Mouse (Mus musculus) lung, embryonic 14.5 days (tissue): ENCODE data around the gene Tbce. TPM values are rescaled to one million over a fixed set of nuclear protein-coding genes. Genes with fewer than 3 reads are reported as not detected.
"Not testable (repeated sequence)": the region's sequence is repeated elsewhere in the genome, so short reads cannot be mapped to it uniquely, and the experiment has no call there.

Experiments
- ATAC-seq: fragments of 200-750 bp; cut with Nextera tagmentation; 2 replicates; pipeline ENCODE4 v1.8.0; 2017; ENCODE audit warnings: mild to moderate bottlenecking, moderate TSS enrichment, moderate library complexity; ENCODE audit not compliant: insufficient read depth
- DNase-seq: peaks from one replicate; pipeline ENCODE4 v3.0.0-alpha.2; 2015
- H3K27ac ChIP-seq: fragments of 300-500 bp; sonication (generic); 2 replicates; pipeline ENCODE4 v1.5.1; 2014; ENCODE audit warnings: low read depth, mild to moderate bottlenecking, moderate library complexity
- H3K27me3 ChIP-seq: fragments of 300-500 bp; sonication (generic); 2 replicates; pipeline ENCODE4 v1.6.1; 2014; ENCODE audit warnings: low read length, control low read depth; ENCODE audit not compliant: insufficient read depth
- H3K36me3 ChIP-seq: fragments of 300-500 bp; sonication (generic); 2 replicates; pipeline ENCODE4 v1.6.1; 2014; ENCODE audit warnings: control low read depth; ENCODE audit not compliant: insufficient read depth
- H3K4me1 ChIP-seq: fragments of 300-500 bp; sonication (generic); 2 replicates; pipeline ENCODE4 v1.6.1; 2014; ENCODE audit warnings: antibody characterized with exemption, control low read depth; ENCODE audit not compliant: insufficient read depth
- H3K4me2 ChIP-seq: fragments of 300-500 bp; sonication (generic); 2 replicates; pipeline ENCODE4 v1.6.1; 2014; ENCODE audit warnings: mild to moderate bottlenecking
- H3K4me3 ChIP-seq: fragments of 300-500 bp; sonication (generic); 2 replicates; pipeline ENCODE4 v1.5.1; 2014; ENCODE audit warnings: low read depth, low read length
- H3K9ac ChIP-seq: fragments of 300-500 bp; sonication (generic); 2 replicates; pipeline ENCODE4 v1.6.1; 2014
- H3K9me3 ChIP-seq: fragments of 300-500 bp; sonication (generic); 2 replicates; pipeline ENCODE4 v1.6.1; 2016; ENCODE audit warnings: low read depth, low read length, control low read depth
- CTCF ChIP-seq: IDR thresholded peaks from 2 replicates; pipeline ENCODE4 v1.5.1; 2016; ENCODE audit warnings: antibody characterized with exemption, low read depth
- WGBS: fragments of 180-500 bp; shearing (Covaris S2); extraction: QIAGEN DNeasy Blood & Tissue Kit; methylation state at CpG from one replicate; pipeline ENCODE4 v1.1.7; 2014; 5-methylcytosine and 5-hydroxymethylcytosine counted together
- polyA plus RNA-seq: library from polyadenylated mRNA; unstranded; fragments of >200 nt; fragmentation: Nextera tagmentation; extraction: Ambion mirVana; gene quantifications from 2 replicates; pipeline ENCODE4 v1.2.1, GENCODE M21; 2014

Gene Tbce
- polyA plus RNA-seq, 1 experiment from 2014 or later = 51.9 TPM

- Histone ChIP-seq H3K36me3 (peaks cover 1% of the 10 kb centered on the region; the same call in 1 of the 2 replicates), H3K27ac (no peak overlapping the region), H3K4me2 (no peak overlapping the region), H3K4me3 (no peak overlapping the region), H3K9ac (no peak overlapping the region), H3K27me3 (no peaks in the 10 kb centered on the region), H3K4me1 (no peaks in the 10 kb centered on the region; the same call in 1 of the 2 replicates), H3K9me3 (no peaks in the 10 kb centered on the region)
- DNase-seq (no peak), ATAC-seq (no peak)
- TF ChIP-seq CTCF = no peak
Observed at GRCm38 (mm10) chr13:14034073-14034348, 5.4 kb downstream of the Tbce start.

GRCm38 (mm10) chr13:14033309-14034072 is 5.9 kb downstream of the Tbce start:
- TF ChIP-seq CTCF = no peak
- H3K36me3 ChIP-seq = peaks cover 4% of the 10 kb centered on the region; the same call in 1 of the 2 replicates
- no peak overlapping the region for H3K27ac ChIP-seq
- DNase-seq (no peak), ATAC-seq (no peak)
- no peak overlapping the region for H3K4me2 ChIP-seq
- H3K4me3 ChIP-seq = no peak overlapping the region
- H3K27me3 ChIP-seq = no peaks in the 10 kb centered on the region
- no peaks in the 10 kb centered on the region for H3K9me3 ChIP-seq
- no peaks in the 10 kb centered on the region; the same call in 1 of the 2 replicates for H3K4me1 ChIP-seq
- 88% methylated on average over 5 of the region's 5 CpGs for WGBS
- no peak overlapping the region for H3K9ac ChIP-seq

- Histone ChIP-seq H3K4me1 (no peaks in the 10 kb centered on the region), H3K36me3 (peaks cover 23% of the 10 kb centered on the region; the same call in 1 of the 2 replicates), H3K9ac (no peak overlapping the region), H3K9me3 (no peaks in the 10 kb centered on the region), H3K27ac (no peak overlapping the region), H3K4me3 (no peak overlapping the region), H3K4me2 (no peak overlapping the region), H3K27me3 (no peaks in the 10 kb centered on the region)
- DNase-seq (no peak), ATAC-seq (no peak)
- 91% methylated on average over 6 of the region's 6 CpGs for WGBS
- TF ChIP-seq CTCF = no peak
Observed at GRCm38 (mm10) chr13:14026154-14026820, 13.2 kb downstream of the Tbce start.

GRCm38 (mm10) chr13:14025554-14025953 is 13.9 kb downstream of the Tbce start:
- no peak for ATAC-seq

GRCm38 (mm10) chr13:14021417-14021816 is 18.0 kb downstream of the Tbce start:
- H3K4me1 ChIP-seq, H3K4me2 ChIP-seq, ATAC-seq, H3K27ac ChIP-seq, H3K4me3 ChIP-seq, H3K9me3 ChIP-seq, H3K9ac ChIP-seq, H3K27me3 ChIP-seq, DNase-seq: not testable (repeated sequence)
- H3K36me3 ChIP-seq = peaks cover 31% of the 10 kb centered on the region
- 73% methylated on average over 7 of the region's 12 CpGs for WGBS

More at GRCm38 (mm10) chr13:14025554-14025953, 13.9 kb downstream of the Tbce start:
- Histone ChIP-seq H3K9ac (no peak overlapping the region), H3K36me3 (peaks cover 23% of the 10 kb centered on the region; the same call in 1 of the 2 replicates), H3K9me3 (no peaks in the 10 kb centered on the region), H3K4me1 (no peaks in the 10 kb centered on the region), H3K4me3 (no peak overlapping the region), H3K27me3 (no peaks in the 10 kb centered on the region), H3K27ac (no peak overlapping the region), H3K4me2 (no peak overlapping the region)
- WGBS = 89% methylated on average over 6 of the region's 6 CpGs
- no peak for TF ChIP-seq CTCF
- DNase-seq = no peak

- TF ChIP-seq CTCF = no peak
- H3K9me3 ChIP-seq = no peaks in the 10 kb centered on the region
- no peak overlapping the region for H3K4me3 ChIP-seq
- no peaks in the 10 kb centered on the region for H3K4me1 ChIP-seq
- no peak overlapping the region for H3K4me2 ChIP-seq
- DNase-seq (no peak), ATAC-seq (no peak)
- 87% methylated on average over 3 of the region's 3 CpGs for WGBS
- H3K9ac ChIP-seq = no peak overlapping the region
- H3K27me3 ChIP-seq = no peaks in the 10 kb centered on the region
- peaks cover 42% of the 10 kb centered on the region for H3K36me3 ChIP-seq
- H3K27ac ChIP-seq = no peak overlapping the region
Observed at GRCm38 (mm10) chr13:14018852-14019251, 20.6 kb downstream of the Tbce start.

GRCm38 (mm10) chr13:14018283-14018682 is 21.2 kb downstream of the Tbce start:
- H3K27ac ChIP-seq = no peak overlapping the region
- no peaks in the 10 kb centered on the region for H3K4me1 ChIP-seq
- H3K9ac ChIP-seq = no peak overlapping the region
- no peak for DNase-seq
- TF ChIP-seq CTCF = no peak
- H3K27me3 ChIP-seq = no peaks in the 10 kb centered on the region
- H3K9me3 ChIP-seq = no peaks in the 10 kb centered on the region
- no peak for ATAC-seq
- no peak overlapping the region for H3K4me3 ChIP-seq
- no peak overlapping the region for H3K4me2 ChIP-seq
- H3K36me3 ChIP-seq = peaks cover 45% of the 10 kb centered on the region
